Mouse (Mus musculus) heart, embryonic 15.5 days (tissue): Measurements from ENCODE around the gene Chp1. TPM values are rescaled to one million over a fixed set of nuclear protein-coding genes. Genes with fewer than 3 reads are reported as not detected.

Source experiments
- polyA plus RNA-seq: library from polyadenylated mRNA; unstranded; fragments of >200 nt; fragmentation: Nextera tagmentation; extraction: Ambion mirVana; gene quantifications from 2 replicates; pipeline ENCODE4 v1.2.1, GENCODE M21; 2015

The Chp1 gene
- polyA plus RNA-seq, 1 experiment from 2014 or later = 47.2 TPM

Other genes with a start within 250 kb of the Chp1 start
- gene Dll4, start 221.9 kb upstream of the Chp1 start, polyA plus RNA-seq = 9.2 and 14.2 TPM in 2 replicates
- 0.63 and 0.76 TPM in 2 replicates for gene Chac1, start 196.5 kb upstream of the Chp1 start, polyA plus RNA-seq
- 2.5 and 2.7 TPM in 2 replicates for gene Ino80, start 70.0 kb upstream of the Chp1 start, polyA plus RNA-seq
- gene Exd1, start 70 bp upstream of the Chp1 start, polyA plus RNA-seq = 0.21 and 0.27 TPM in 2 replicates
- gene Nusap1, start 70.6 kb downstream of the Chp1 start, polyA plus RNA-seq = 43.1 and 45.1 TPM in 2 replicates
- gene Oip5, start 70.8 kb downstream of the Chp1 start, polyA plus RNA-seq = 16.4 and 17.0 TPM in 2 replicates
- gene Ndufaf1, start 115.1 kb downstream of the Chp1 start, polyA plus RNA-seq = 49.5 and 58.6 TPM in 2 replicates
- gene Rtf1, start 127.4 kb downstream of the Chp1 start, polyA plus RNA-seq = 22.0 and 24.4 TPM in 2 replicates
- 2.0 and 2.4 TPM in 2 replicates for gene Itpka, start 194.6 kb downstream of the Chp1 start, polyA plus RNA-seq
- gene Ltk, start 212.7 kb downstream of the Chp1 start, polyA plus RNA-seq = 0.10 and 0.22 TPM in 2 replicates
- 15.4 and 20.6 TPM in 2 replicates for gene Rpap1, start 239.8 kb downstream of the Chp1 start, polyA plus RNA-seq